Mouse (Mus musculus) ES-Bruce4 (cell line): ENCODE results near the gene Pank3.

Experiments used
- CTCF ChIP-seq: IDR thresholded peaks from one replicate; pipeline ENCODE4 v1.8.1; 2011; ENCODE audit warnings: low read depth, low read length
- EP300 ChIP-seq: IDR thresholded peaks from 2 replicates; pipeline ENCODE4 v1.6.1; 2011; ENCODE audit warnings: low read depth, low read length; ENCODE audit not compliant: insufficient read depth
- POLR2A ChIP-seq: IDR thresholded peaks from one replicate; pipeline ENCODE4 v1.8.1; 2011; ENCODE audit warnings: low read length; ENCODE audit not compliant: insufficient read depth

DNA sequence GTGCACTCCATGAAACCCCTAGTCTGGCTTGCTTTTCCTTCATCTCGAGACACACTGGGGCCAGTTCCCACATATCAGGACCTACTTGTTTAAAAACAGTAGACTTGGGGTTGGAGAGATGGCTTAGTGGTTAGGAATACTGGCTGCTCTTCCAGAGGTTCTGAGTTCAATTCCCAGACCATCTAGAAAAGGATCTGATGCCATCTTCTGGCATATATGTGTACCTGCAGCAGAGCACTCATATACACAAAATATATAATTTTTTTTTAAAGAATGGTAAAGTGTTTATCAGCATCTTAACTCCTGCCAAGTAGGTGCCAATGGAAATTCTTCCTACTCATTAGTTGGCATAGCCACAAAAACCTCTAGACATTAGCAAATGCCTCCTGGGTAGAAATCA lies 41.1 kb upstream of the Pank3 start:
- no peak for TF ChIP-seq CTCF
- TF ChIP-seq POLR2A: no peak
- TF ChIP-seq EP300: no peak
